Mouse (Mus musculus) R1 (cell line): ENCODE results near the gene Tbc1d25.

ENCODE experiments used
- DNase-seq: peaks from one replicate; pipeline ENCODE4 v3.0.0-alpha.2; 2018; ENCODE audit warnings: low read depth, low spot score

Gene Tbc1d25

DNA sequence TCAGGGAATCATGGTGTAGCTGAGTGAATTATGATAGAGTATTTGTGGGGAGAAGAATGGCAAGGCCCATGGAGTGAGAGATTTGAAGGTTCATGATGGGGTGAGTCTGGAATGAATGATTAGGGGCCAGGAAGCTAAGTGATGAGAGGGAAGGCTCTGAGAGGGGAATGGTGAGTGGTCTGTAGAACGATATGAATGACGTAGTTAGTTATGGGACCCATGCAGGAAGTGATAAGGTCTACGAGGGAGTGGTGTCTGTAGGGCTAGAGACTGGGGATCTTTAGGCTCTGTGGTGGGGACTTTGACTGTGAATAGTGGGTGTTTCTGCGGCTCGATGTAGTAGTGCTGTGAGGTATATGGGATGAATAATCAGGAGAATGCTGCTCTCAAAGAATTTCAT, 3.7 kb upstream of the Tbc1d25 start:
- no peak for DNase-seq

- no peak for DNase-seq
Measured at GRCm38 (mm10) chrX:8178871-8179270, 2.9 kb upstream of the Tbc1d25 start.

DNA sequence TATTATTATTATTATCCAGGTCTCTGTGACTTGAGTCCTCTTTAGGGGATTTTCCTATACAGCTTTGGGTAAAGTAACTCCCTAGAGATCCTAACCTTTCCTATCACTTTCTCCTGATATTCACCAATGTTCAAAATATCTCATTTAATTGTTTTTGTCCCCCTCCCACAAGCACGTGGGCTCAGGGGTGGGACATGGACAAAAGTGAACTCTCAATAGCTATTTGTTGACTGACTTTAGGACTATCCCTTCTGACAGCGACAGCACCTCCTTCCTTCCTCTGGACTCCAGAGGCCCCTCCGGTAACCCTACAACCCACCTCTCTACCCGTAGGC, 845 bp downstream of the Tbc1d25 start:
- DNase-seq: no peak

DNA sequence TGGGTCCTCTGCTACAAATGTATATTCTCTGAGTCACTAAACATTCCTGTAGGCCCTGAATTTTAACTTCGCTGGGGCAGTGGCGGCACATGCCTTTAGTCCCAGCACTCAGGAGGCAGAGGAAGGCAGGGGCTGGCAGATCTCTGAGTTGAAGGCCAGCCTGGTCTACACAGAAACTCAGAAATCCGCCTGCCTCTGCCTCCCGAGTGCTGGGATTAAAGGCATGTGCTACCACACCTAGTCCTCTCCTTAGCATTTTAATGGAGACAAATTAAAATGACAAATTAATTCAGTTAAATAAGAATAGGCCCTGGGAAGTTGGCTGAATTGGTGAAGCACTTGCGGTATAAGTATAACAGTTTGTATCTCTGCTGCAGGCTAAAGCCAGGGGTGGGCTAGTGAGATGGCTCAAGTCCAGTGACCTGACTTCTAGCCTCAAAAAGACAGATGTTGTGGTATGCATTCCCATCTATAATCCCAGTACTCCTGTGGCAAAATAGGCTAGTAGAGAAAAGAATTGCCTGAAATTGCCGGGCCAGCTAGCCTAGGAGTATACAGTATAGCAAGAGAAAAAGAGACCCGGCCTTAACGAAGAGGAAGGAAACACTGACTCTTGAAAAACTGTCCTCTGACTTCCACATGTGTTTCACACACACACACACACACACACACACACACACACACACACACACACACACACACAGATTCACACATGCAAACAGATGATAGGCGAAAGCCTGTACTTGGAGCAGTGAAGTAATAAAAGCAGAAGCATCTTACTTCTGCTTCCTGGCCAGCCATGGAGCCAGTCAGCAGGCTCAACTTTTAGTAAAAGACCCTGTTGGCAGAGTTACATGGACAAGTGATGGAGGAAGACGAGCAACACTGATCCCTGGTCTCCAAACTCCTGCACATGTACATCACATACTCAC, 8.0 kb downstream of the Tbc1d25 start:
- DNase-seq: peak; percentile 85

DNA sequence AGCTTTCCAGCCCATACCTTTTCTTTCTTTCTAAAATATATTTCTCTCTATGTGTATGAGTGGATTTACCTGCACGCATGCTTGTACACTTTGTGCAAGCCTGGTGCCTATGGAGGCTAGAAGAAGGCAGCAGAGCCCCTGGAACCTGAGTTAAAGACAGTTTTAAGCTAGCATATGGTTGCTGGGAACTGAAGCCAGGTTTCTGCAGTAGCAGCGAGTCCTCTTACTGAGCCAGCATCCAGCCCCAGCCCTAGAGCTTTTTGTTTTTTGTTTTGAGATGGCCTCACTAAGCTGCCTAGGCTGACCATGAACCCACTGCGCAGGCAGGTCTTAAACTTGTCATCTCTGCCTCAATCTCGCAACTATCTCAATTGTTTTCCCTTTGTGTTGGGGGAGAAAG, 11.5 kb downstream of the Tbc1d25 start:
- no peak for DNase-seq

- no peak for DNase-seq
Measured at GRCm38 (mm10) chrX:8163076-8163475, 12.9 kb downstream of the Tbc1d25 start.

DNA sequence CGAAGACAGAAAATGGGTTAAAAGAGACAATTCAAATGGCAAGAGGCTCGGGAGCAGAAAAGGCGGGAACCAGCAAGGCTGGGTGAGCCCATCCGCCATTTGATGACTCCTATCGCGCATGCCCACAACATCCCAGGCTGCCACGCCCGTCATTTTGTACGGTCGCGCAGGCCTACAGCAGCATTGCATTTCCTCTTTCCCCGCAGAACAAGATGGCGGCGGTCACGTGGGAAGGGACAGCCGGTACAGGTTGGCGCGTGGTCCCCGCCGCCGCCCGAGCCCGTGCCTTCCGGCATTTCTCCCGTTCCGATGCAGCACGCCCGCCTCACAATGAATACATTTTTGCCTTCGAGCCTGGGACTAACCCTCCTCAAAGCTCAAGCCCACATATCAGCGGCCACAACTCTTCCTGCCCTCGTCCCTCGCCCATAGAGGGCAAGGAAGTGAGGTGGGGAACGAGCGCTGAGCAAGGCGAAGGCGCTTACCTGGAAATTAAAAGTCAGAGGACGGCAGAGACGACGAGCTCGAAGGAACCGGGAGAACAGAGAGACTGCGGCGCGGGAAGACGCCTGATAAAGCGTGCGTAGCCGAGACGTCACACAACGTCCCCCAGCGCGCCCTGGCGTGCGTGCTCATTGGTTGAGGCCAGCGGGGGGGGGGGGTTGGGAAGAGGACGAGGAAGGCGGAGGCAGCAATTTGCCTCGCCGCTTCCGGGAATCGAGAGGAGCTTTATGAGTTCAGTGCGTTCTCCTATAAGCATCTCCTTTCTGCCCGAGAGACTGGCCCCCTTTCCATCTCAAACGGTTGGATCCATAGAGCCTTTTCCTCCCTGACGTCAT, 30.6 kb downstream of the Tbc1d25 start, which contains the start of gene Rbm3:
Gene Rbm3 (minus strand): TSS at position 728 of the 839 bp plus-strand sequence.
- peak; percentile 92 for DNase-seq

GRCm38 (mm10) chrX:8143750-8144149, 32.2 kb downstream of the Tbc1d25 start:
- DNase-seq: no peak

DNA sequence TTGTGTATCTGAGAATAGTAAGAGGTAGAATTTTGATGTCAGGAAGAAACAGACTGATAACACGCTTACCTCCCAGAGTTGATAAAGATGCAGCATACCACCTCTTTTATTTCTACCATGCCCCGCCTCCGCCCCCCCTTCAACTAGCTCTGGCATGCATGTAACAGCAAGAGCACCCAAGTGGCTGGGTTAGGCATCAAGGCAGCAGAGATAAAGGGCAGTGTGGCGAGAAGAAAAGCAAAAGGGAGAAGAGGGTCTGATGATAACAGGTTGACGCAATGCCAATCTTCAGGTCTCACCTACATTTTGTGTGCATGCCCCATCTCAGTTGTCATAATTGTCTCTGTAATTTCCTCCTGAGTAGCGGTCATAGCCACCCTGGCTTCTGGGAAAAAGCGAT, 33.0 kb downstream of the Tbc1d25 start:
- no peak for DNase-seq

- no peak for DNase-seq
Measured at GRCm38 (mm10) chrX:8141058-8141457, 34.9 kb downstream of the Tbc1d25 start.

DNA sequence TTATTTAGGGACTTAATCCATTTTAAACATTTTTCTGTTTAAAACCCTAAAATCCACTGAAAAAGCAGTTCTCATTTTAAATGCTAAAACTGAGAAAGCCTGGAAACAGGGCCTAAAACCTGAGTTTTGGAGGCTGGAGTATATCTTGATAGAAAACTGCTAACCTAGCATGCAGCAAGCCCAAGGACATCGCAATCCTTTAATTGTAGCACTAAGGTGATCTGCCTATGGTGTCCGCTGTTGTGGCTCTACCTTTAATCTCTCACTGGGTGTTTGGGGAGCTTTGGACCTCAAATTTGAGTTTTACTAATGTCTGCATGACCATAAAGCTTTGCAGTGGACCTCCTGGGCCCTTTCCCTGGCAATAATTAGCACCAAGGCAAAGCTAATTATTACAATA, 35.5 kb downstream of the Tbc1d25 start:
- no peak for DNase-seq

GRCm38 (mm10) chrX:8139480-8139879, 36.5 kb downstream of the Tbc1d25 start:
- no peak for DNase-seq

DNA sequence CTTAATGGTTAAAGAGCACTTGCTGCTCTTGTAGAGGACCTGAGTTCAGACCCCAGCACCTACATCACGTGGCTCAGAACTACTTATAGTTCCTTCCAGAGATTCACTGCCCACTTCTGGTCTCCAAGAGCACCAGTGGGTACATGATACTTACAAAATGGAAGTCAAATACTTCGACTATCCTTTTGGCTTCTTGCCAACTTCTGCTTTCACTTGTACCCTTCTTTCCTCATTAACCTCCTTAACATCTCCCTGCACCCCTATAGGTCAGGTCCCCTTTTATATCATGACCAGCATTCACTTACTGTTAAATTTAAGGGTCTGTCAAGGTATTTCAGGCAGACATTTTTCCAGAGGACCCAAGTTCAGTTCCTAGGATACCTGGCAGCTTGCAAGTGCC, 40.1 kb downstream of the Tbc1d25 start:
- DNase-seq: no peak

DNA sequence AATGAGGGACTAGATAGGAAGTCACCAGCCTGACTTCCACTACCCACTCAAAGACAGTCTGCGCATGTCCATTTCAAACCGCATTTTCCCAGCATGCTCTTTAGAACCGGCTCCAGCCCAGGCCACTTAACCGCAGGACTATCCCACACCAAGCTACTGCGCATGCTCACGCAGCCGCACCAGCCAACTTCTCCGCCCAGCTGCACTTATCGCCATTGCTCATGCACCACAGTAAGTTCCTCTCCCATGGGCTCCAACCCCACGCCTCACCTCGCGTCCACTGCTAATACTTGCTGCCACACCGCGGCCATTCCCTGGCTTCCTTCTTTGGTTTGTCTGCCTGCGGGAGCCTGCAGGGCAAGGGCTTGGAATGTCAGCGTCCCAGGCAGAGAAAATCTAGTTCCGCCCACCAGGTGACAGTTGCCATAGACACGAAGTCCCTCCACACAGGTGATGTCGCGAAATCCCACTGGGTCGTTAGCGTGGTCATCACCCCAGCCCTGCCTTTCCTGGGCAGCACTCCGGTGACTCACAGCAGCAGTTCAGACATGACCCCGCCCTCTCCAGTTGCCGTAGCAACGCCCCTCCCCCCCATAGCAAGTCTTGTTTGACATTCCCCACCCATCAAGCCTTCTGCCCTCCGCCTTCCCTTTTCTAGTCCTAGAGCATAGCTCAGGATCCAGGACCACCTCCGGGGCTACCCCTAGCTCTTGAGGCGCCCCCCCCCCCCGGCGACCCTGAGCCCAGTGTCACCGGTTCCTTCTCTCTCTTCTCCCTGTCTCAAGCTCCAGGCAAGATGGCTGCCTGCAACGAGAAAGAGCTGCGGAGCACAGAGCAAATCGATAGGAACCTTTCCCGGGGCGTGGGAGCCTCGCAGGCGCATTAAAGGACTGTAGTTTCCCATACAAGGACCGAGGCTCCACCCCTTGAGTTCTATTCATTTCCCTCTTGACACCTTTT, 43.7 kb downstream of the Tbc1d25 start, which contains the start of gene Wdr13:
Gene Wdr13 (minus strand): TSS at position 876 of the 960 bp plus-strand sequence.
- peak; percentile 93 for DNase-seq

GRCm38 (mm10) chrX:8131393-8131792, 44.6 kb downstream of the Tbc1d25 start:
- no peak for DNase-seq

DNA sequence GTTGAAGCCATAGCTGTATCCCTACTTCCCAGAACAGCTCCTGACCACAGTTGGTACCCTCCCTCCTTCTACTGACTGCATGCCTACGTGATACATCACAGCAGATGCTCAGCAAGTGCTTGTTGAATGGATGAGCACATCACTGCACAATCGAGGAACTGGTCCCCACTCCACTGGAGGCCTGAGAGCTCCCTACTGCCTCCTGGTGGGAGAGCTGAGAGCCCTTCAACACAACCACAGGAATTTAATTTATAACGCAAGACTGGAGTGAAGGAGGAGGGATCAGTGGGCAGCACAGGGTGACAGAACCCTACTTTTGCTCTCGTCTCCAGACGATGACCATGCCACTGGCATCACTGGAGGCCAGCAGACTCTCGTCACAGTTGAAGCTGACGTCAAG, 50.7 kb downstream of the Tbc1d25 start:
- peak; percentile 56 for DNase-seq

DNA sequence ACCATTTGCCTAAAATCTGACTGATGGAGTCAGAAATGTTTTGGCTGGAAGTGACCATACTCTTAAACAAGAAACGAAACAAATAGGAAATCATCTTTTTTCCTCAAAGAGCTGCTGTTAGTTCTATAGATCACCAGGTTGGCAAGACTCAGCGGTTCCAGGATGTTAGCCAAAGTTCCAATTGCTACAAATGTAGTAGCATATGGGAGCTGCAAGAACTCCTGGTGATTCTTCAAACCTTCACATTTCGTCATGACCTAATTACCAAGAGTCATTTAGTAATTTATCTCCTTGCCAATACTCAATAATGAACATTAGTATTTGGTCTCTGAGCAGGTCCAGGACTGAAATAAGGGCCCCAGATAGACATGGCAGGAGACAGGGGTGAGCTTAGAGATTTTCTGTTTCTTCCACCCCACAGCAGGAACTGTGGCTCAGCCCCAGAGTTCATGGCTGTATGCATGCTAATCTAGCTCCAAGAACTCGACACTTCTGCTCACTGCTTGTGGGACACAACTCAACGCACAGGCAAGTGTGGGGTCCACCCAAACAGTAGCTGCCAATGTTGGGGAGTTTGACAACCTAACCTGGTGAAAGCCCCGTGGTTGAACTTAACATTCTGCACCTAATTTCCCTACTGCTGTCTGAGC, 52.0 kb downstream of the Tbc1d25 start:
- no peak for DNase-seq

DNA sequence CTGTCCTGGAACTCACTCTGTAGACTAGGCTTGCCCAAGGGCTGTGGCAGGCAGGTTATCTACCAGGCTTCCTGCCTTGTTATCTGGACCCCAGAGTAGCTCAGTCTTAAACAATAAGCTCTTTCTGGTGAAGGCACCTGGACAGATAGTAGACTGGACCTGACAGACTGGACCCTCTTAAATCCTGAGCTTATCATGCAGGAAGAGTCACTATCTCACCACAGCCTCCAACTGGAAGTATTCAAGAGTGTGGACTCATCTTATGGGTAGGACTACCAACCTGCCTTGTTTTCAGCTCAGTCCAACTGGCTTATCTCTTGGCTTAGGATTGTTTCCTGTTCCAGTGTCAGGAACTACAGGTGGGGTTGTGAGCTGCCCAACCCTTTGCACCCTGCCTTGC, 58.7 kb downstream of the Tbc1d25 start:
- no peak for DNase-seq

- DNase-seq: no peak
Measured at GRCm38 (mm10) chrX:8115275-8115674, 60.7 kb downstream of the Tbc1d25 start.

DNA sequence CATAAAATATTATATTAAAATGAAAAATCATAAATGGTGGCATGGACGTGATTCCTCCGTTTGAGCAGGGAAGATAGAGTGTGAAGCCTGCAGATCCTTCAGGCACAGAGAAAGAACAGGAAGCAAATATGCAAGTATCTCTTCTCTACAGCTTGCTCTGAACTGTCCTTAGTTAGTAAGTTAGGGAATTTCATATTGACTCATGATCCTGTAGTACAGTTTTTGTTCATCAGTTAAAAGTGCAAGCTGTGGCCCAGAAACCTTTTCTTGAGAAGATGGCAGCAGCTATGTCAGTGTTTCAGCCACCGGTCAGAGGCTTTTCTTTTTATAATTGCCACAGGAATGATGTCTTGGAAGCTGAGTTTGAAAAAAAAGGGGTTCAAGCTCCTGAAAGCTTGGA, 71.0 kb downstream of the Tbc1d25 start:
- DNase-seq: no peak
